Mouse (Mus musculus): ENCODE results near the gene Cdh13.

GRCm38 (mm10) chr8:118701312-118701880, 417.9 kb downstream of the Cdh13 start:
- no peak for TF ChIP-seq CTCF (IDR thresholded peaks at IDR 0.05; ENCODE audit: low read depth)
- no peak for TF ChIP-seq EP300 (optimal IDR thresholded peaks at IDR 0.05)

Measured in stomach, postnatal 0 days (tissue).